Mouse (Mus musculus): ENCODE measurements around the gene Scyl1.

DNA sequence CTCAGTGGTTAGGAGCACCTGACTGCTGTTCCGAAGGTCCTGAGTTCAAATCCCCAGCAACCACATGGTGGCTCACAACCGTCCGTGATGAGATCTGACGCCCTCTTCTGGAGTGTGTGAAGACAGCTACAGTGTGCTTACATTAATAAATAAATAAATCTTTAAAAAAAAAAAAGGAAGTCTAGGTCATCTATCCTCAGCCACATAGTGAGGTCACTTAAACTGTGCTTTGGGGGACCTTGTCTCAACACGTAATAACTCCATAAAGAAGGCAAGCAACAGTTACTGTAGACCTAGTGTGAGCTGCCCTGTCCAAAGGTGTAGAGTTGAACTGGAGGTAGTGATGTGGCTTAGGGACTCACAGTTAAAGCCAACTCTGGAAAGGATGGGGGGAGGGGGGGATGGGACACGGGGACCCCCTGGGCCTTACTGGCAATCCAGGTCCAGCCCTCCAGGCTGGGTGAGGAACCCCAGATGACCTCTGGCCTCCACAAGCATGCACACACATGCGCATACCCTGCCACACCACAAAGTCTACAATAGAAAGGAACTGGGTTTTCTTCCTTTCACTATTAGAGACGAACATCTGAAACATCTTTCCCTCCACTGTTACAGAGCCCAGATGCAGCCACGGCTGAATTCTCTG lies 6.3 kb upstream of the Scyl1 start:
- no peak for TF ChIP-seq CTCF (IDR thresholded peaks at IDR 0.05; ENCODE audit: borderline replicate concordance, insufficient read depth, low read length)
- no peak for TF ChIP-seq POLR2A (IDR thresholded peaks at IDR 0.05; ENCODE audit: low read depth, low read length)
